Mouse (Mus musculus) kidney, embryonic 16.5 days (tissue): ENCODE data around the gene Avpr1b. TPM values are rescaled to one million over a fixed set of nuclear protein-coding genes. Genes with fewer than 3 reads are reported as not detected.

Experiments
- ATAC-seq: fragments of 200-750 bp; cut with Nextera tagmentation; 2 replicates; pipeline ENCODE4 v1.8.0; 2017; ENCODE audit warnings: moderate TSS enrichment; ENCODE audit not compliant: low FRiP score, low TSS enrichment
- H3K27ac ChIP-seq: fragments of 300-500 bp; sonication (generic); 2 replicates; pipeline ENCODE4 v1.5.1; 2014; ENCODE audit warnings: low read length
- H3K27me3 ChIP-seq: fragments of 300-500 bp; sonication (generic); 2 replicates; pipeline ENCODE4 v1.6.1; 2014; ENCODE audit warnings: low read length, control low read depth, mixed read lengths; ENCODE audit not compliant: insufficient read depth
- H3K36me3 ChIP-seq: fragments of 300-500 bp; sonication (generic); 2 replicates; pipeline ENCODE4 v1.6.1; 2014; ENCODE audit warnings: low read length, control low read depth, mixed read lengths; ENCODE audit not compliant: insufficient read depth
- H3K4me1 ChIP-seq: fragments of 300-500 bp; sonication (generic); 2 replicates; pipeline ENCODE4 v1.6.1; 2014; ENCODE audit warnings: low read length, control low read depth, mixed read lengths; ENCODE audit not compliant: insufficient read depth
- H3K4me2 ChIP-seq: fragments of 300-500 bp; sonication (generic); replicated peaks from 2 replicates; pipeline ENCODE4 v1.6.1; 2014; ENCODE audit warnings: low read depth, low read length
- H3K4me3 ChIP-seq: fragments of 300-500 bp; sonication (generic); 2 replicates; pipeline ENCODE4 v1.5.1; 2014; ENCODE audit warnings: mild to moderate bottlenecking, low read length
- H3K9ac ChIP-seq: fragments of 300-500 bp; sonication (generic); replicated peaks from 2 replicates; pipeline ENCODE4 v1.6.1; 2014; ENCODE audit warnings: low read length
- H3K9me3 ChIP-seq: fragments of 300-500 bp; sonication (generic); 2 replicates; pipeline ENCODE4 v1.6.1; 2016; ENCODE audit warnings: low read length, control low read depth
- WGBS: fragments of 180-500 bp; shearing (Covaris S2); extraction: QIAGEN DNeasy Blood & Tissue Kit; methylation state at CpG from one replicate; pipeline ENCODE4 v1.1.7; 2014; 5-methylcytosine and 5-hydroxymethylcytosine counted together
- polyA plus RNA-seq: library from polyadenylated mRNA; unstranded; fragments of >200 nt; fragmentation: Nextera tagmentation; extraction: Ambion mirVana; gene quantifications from 2 replicates; pipeline ENCODE4 v1.2.1, GENCODE M21; 2015

Gene Avpr1b
- polyA plus RNA-seq, 1 experiment from 2014 or later, result not detected

- 0 out of 2 replicates have a peak, but pooled peaks have one; percentile 31 for ATAC-seq
- WGBS, result 54% methylated on average over 17 of the region's 17 CpGs
- no peaks in the 10 kb centered on the region for H3K36me3 ChIP-seq
These were observed 19.9 kb upstream of the Avpr1b start for GRCm38 (mm10) chr1:131578943-131579680.

GRCm38 (mm10) chr1:131580389-131580788, 18.6 kb upstream of the Avpr1b start:
- ATAC-seq, result no peak
- H3K9ac ChIP-seq, result no peak overlapping the region
- H3K4me1 ChIP-seq, result no peaks in the 10 kb centered on the region
- H3K4me2 ChIP-seq, result no peak overlapping the region
- H3K27me3 ChIP-seq, result no peaks in the 10 kb centered on the region
- WGBS, result 36% methylated on average over 4 of the region's 4 CpGs
- H3K9me3 ChIP-seq, result no peaks in the 10 kb centered on the region
- no peak overlapping the region for H3K27ac ChIP-seq
- no peaks in the 10 kb centered on the region for H3K36me3 ChIP-seq
- H3K4me3 ChIP-seq, result no peak overlapping the region

More at GRCm38 (mm10) chr1:131578943-131579680, 19.9 kb upstream of the Avpr1b start:
- Histone ChIP-seq H3K27ac (no peak overlapping the region), H3K4me3 (no peak overlapping the region), H3K4me1 (no peaks in the 10 kb centered on the region), H3K27me3 (no peaks in the 10 kb centered on the region), H3K9ac (no peak overlapping the region), H3K9me3 (no peaks in the 10 kb centered on the region), H3K4me2 (no peak overlapping the region)

- 94% methylated on average over 3 of the region's 3 CpGs for WGBS
- Histone ChIP-seq H3K4me2 (no peak overlapping the region), H3K27me3 (no peaks in the 10 kb centered on the region), H3K27ac (no peak overlapping the region), H3K36me3 (no peaks in the 10 kb centered on the region), H3K4me1 (no peaks in the 10 kb centered on the region), H3K9me3 (no peaks in the 10 kb centered on the region), H3K4me3 (no peak overlapping the region), H3K9ac (no peak overlapping the region)
- no peak for ATAC-seq
These were observed 15.4 kb upstream of the Avpr1b start for GRCm38 (mm10) chr1:131583598-131583997.

GRCm38 (mm10) chr1:131586836-131587235, 12.2 kb upstream of the Avpr1b start:
- ATAC-seq, result peak; percentile 46; the same call in 1 of the 2 replicates
- no peak overlapping the region for H3K27ac ChIP-seq
- WGBS, result 54% methylated on average over 8 of the region's 8 CpGs
- no peaks in the 10 kb centered on the region for H3K27me3 ChIP-seq
- H3K4me2 ChIP-seq, result no peak overlapping the region
- H3K4me3 ChIP-seq, result no peak overlapping the region
- H3K9me3 ChIP-seq, result no peaks in the 10 kb centered on the region
- H3K36me3 ChIP-seq, result no peaks in the 10 kb centered on the region
- no peak overlapping the region for H3K9ac ChIP-seq
- no peaks in the 10 kb centered on the region for H3K4me1 ChIP-seq

- no peak overlapping the region for H3K4me2 ChIP-seq
These were observed 1.3 kb downstream of the Avpr1b start for GRCm38 (mm10) chr1:131600314-131600713.

GRCm38 (mm10) chr1:131606719-131607118, 7.7 kb downstream of the Avpr1b start:
- Histone ChIP-seq H3K4me2 (no peak overlapping the region), H3K9me3 (no peaks in the 10 kb centered on the region), H3K36me3 (no peaks in the 10 kb centered on the region), H3K4me1 (no peaks in the 10 kb centered on the region), H3K4me3 (no peak overlapping the region), H3K9ac (no peak overlapping the region), H3K27ac (no peak overlapping the region), H3K27me3 (no peaks in the 10 kb centered on the region)
- WGBS, result 71% methylated on average over 2 of the region's 2 CpGs
- ATAC-seq, result no peak

More at GRCm38 (mm10) chr1:131600314-131600713, 1.3 kb downstream of the Avpr1b start:
- 28% methylated on average over 11 of the region's 11 CpGs for WGBS
- Histone ChIP-seq H3K27ac (no peak overlapping the region), H3K9me3 (no peaks in the 10 kb centered on the region), H3K36me3 (no peaks in the 10 kb centered on the region), H3K9ac (no peak overlapping the region), H3K4me1 (no peaks in the 10 kb centered on the region), H3K27me3 (peaks cover 7% of the 10 kb centered on the region; the same call in 1 of the 2 replicates), H3K4me3 (no peak overlapping the region)
- no peak for ATAC-seq

- no peaks in the 10 kb centered on the region for H3K36me3 ChIP-seq
- H3K27me3 ChIP-seq, result no peaks in the 10 kb centered on the region
- no peak overlapping the region for H3K4me3 ChIP-seq
- ATAC-seq, result no peak
- H3K4me1 ChIP-seq, result no peaks in the 10 kb centered on the region
- no peak overlapping the region for H3K27ac ChIP-seq
- 52% methylated on average over 4 of the region's 4 CpGs for WGBS
- H3K9ac ChIP-seq, result no peak overlapping the region
- no peak overlapping the region for H3K4me2 ChIP-seq
- no peaks in the 10 kb centered on the region for H3K9me3 ChIP-seq
These were observed 13.6 kb downstream of the Avpr1b start for GRCm38 (mm10) chr1:131612556-131613155.

- H3K9ac ChIP-seq, result no peak overlapping the region
These were observed 14.5 kb downstream of the Avpr1b start for GRCm38 (mm10) chr1:131613361-131614133.

GRCm38 (mm10) chr1:131614641-131615040, 15.6 kb downstream of the Avpr1b start:
- WGBS, result 77% methylated on average over 6 of the region's 6 CpGs
- no peaks in the 10 kb centered on the region for H3K9me3 ChIP-seq
- H3K36me3 ChIP-seq, result no peaks in the 10 kb centered on the region
- no peak overlapping the region for H3K4me3 ChIP-seq
- ATAC-seq, result no peak
- no peak overlapping the region for H3K9ac ChIP-seq
- no peaks in the 10 kb centered on the region for H3K4me1 ChIP-seq
- H3K4me2 ChIP-seq, result no peak overlapping the region
- no peaks in the 10 kb centered on the region for H3K27me3 ChIP-seq
- H3K27ac ChIP-seq, result no peak overlapping the region

More at GRCm38 (mm10) chr1:131613361-131614133, 14.5 kb downstream of the Avpr1b start:
- no peak overlapping the region for H3K4me2 ChIP-seq
- H3K27ac ChIP-seq, result no peak overlapping the region
- H3K9me3 ChIP-seq, result no peaks in the 10 kb centered on the region
- H3K4me3 ChIP-seq, result no peak overlapping the region
- no peaks in the 10 kb centered on the region for H3K36me3 ChIP-seq
- ATAC-seq, result peak; percentile 86
- H3K27me3 ChIP-seq, result no peaks in the 10 kb centered on the region
- no peaks in the 10 kb centered on the region for H3K4me1 ChIP-seq
- 81% methylated on average over 16 of the region's 16 CpGs for WGBS
